Mouse (Mus musculus) cerebellum, adult 2 months (tissue): ENCODE results near the gene Sfxn4.

Experiments used
- CTCF ChIP-seq: fragments of 200-500 bp; IDR thresholded peaks from 2 replicates; pipeline ENCODE4 v1.5.1; 2011; ENCODE audit warnings: low read depth, mild to moderate bottlenecking, control low read depth, low read length, moderate library complexity, borderline replicate concordance; ENCODE audit not compliant: insufficient read depth
- POLR2A ChIP-seq: fragments of 200-500 bp; IDR thresholded peaks from 2 replicates; pipeline ENCODE4 v1.6.1; 2011; ENCODE audit warnings: low read length, control low read depth, borderline replicate concordance; ENCODE audit not compliant: insufficient read depth

GRCm38 (mm10) chr19:60793170-60793707, 68.0 kb downstream of the Sfxn4 start:
- TF ChIP-seq CTCF (no peak), POLR2A (no peak)
